In genomic region chr3:16810878-16811611, GRCm38 (mm10) we compare ENCODE assay signal across 14 mouse cellular contexts.
DNase-seq lines count a peak whose midpoint lies in the region; ATAC-seq and TF ChIP-seq lines count a peak whose summit lies in the region.
"Had no signal": no experiment of that assay in that cellular context is flagged by ENCODE, and none has a peak within 500 bp of the region (broad histone marks: within the 10 kb centered on the region; RNA-seq: fewer than 3 reads in every experiment).

No protein-coding gene starts in this region.

- H3K4me1 ChIP-seq in neural tube, embryonic 11.5 days (ENCODE audit: control insufficient read depth, insufficient read depth, low read length), result no peaks in the 10 kb centered on the region
- no peaks in the 10 kb centered on the region for H3K4me1 ChIP-seq in forebrain, postnatal 0 days (ENCODE audit: insufficient read depth)
- H3K4me1 ChIP-seq in midbrain, embryonic 11.5 days (ENCODE audit: control insufficient read depth, insufficient read depth, low read length), result no peaks in the 10 kb centered on the region
- no peaks in the 10 kb centered on the region for H3K4me1 ChIP-seq in neural tube, embryonic 15.5 days

- H3K27me3 ChIP-seq in neural tube, embryonic 11.5 days (ENCODE audit: control insufficient read depth, insufficient read depth, low read length), result no peaks in the 10 kb centered on the region
- H3K27me3 ChIP-seq in forebrain, postnatal 0 days (ENCODE audit: insufficient read depth, low read length), result no peaks in the 10 kb centered on the region
- no peaks in the 10 kb centered on the region for H3K27me3 ChIP-seq in midbrain, embryonic 11.5 days (ENCODE audit: control insufficient read depth, insufficient read depth, low read length)
- H3K27me3 ChIP-seq in neural tube, embryonic 15.5 days (replicated peaks), result no peaks in the 10 kb centered on the region

- no peak for TF ChIP-seq CTCF in forebrain, postnatal 0 days (IDR thresholded peaks at IDR 0.05; ENCODE audit: low read depth)

- H3K36me3 ChIP-seq in neural tube, embryonic 11.5 days (ENCODE audit: control insufficient read depth, insufficient read depth, low read length), result no peaks in the 10 kb centered on the region
- H3K36me3 ChIP-seq in forebrain, postnatal 0 days (ENCODE audit: insufficient read depth), result no peaks in the 10 kb centered on the region
- H3K36me3 ChIP-seq in midbrain, embryonic 11.5 days (ENCODE audit: control insufficient read depth, insufficient read depth, low read length), result no peaks in the 10 kb centered on the region
- H3K36me3 ChIP-seq in neural tube, embryonic 15.5 days, result no peaks in the 10 kb centered on the region
- H3K36me3 ChIP-seq: G1E had no signal

- no peak overlapping the region for H3K27ac ChIP-seq in neural tube, embryonic 11.5 days (ENCODE audit: low read depth, low read length)
- H3K27ac ChIP-seq in forebrain, postnatal 0 days (ENCODE audit: low read depth, low read length), result no peak overlapping the region
- H3K27ac ChIP-seq in midbrain, embryonic 11.5 days (ENCODE audit: low read depth, low read length), result no peak overlapping the region
- H3K27ac ChIP-seq in neural tube, embryonic 15.5 days (replicated peaks), result peak overlapping the region; percentile 10; the same call in 1 of the 2 replicates

- no peak overlapping the region for H3K9ac ChIP-seq in neural tube, embryonic 11.5 days (ENCODE audit: low read length)
- H3K9ac ChIP-seq in forebrain, postnatal 0 days, result no peak overlapping the region
- no peak overlapping the region for H3K9ac ChIP-seq in midbrain, embryonic 11.5 days (ENCODE audit: low read length)
- no peak overlapping the region for H3K9ac ChIP-seq in neural tube, embryonic 15.5 days (replicated peaks)

- DNase-seq in neural tube, embryonic 11.5 days (ENCODE audit: low spot score), result peak; percentile 19
- DNase-seq in neural tube, embryonic 10.5 days (ENCODE audit: extremely low spot score, low spot score), result no peak
- no peak for DNase-seq in forebrain, postnatal 0 days
- peak; percentile 82 for DNase-seq in midbrain, embryonic 11.5 days (ENCODE audit: low spot score, missing footprints)
- DNase-seq in urinary bladder, postnatal 10 days (ENCODE audit: low spot score), result no peak
- no peak for DNase-seq in right cerebral cortex, adult 2 months (ENCODE audit: low spot score in 2 of 2)
- no peak for DNase-seq in frontal cortex, postnatal 25 days (ENCODE audit: low spot score in 2 of 2)
- DNase-seq: cerebellum, adult 18-20 months; gastrocnemius, postnatal 14 days; heart, postnatal 10 days; lung, adult 2 months had no signal

- no peak for ATAC-seq in neural tube, embryonic 11.5 days (ENCODE audit: insufficient read depth, low FRiP score, low TSS enrichment)
- ATAC-seq in forebrain, postnatal 0 days, result peak; percentile 47; the same call in 1 of the 2 replicates
- ATAC-seq in midbrain, embryonic 11.5 days (ENCODE audit: low FRiP score), result peak; percentile 52; the same call in 1 of the 2 replicates
- peak; percentile 52; the same call in 1 of the 2 replicates for ATAC-seq in neural tube, embryonic 15.5 days (ENCODE audit: low FRiP score)

- 43% methylated on average over 3 of the region's 3 CpGs for WGBS in neural tube, embryonic 11.5 days
- 49% methylated on average over 3 of the region's 3 CpGs for WGBS in forebrain, postnatal 0 days
- 51% methylated on average over 3 of the region's 3 CpGs for WGBS in midbrain, embryonic 11.5 days
- WGBS in neural tube, embryonic 15.5 days, result 29% methylated on average over 3 of the region's 3 CpGs

- no peak overlapping the region for H3K4me2 ChIP-seq in neural tube, embryonic 11.5 days (ENCODE audit: low read depth)
- H3K4me2 ChIP-seq in forebrain, postnatal 0 days (ENCODE audit: low read depth), result no peak overlapping the region
- H3K4me2 ChIP-seq in midbrain, embryonic 11.5 days, result no peak overlapping the region
- no peak overlapping the region for H3K4me2 ChIP-seq in neural tube, embryonic 15.5 days

- no peak overlapping the region for H3K4me3 ChIP-seq in neural tube, embryonic 11.5 days (ENCODE audit: low read depth, low read length)
- H3K4me3 ChIP-seq in forebrain, postnatal 0 days (ENCODE audit: low read depth, low read length), result no peak overlapping the region
- H3K4me3 ChIP-seq in midbrain, embryonic 11.5 days (ENCODE audit: low read depth, low read length), result no peak overlapping the region
- no peak overlapping the region for H3K4me3 ChIP-seq in neural tube, embryonic 15.5 days (replicated peaks)
- H3K4me3 ChIP-seq: myocyte had no signal

- no peaks in the 10 kb centered on the region for H3K9me3 ChIP-seq in neural tube, embryonic 11.5 days (ENCODE audit: control insufficient read depth, low read length)
- H3K9me3 ChIP-seq in forebrain, postnatal 0 days (ENCODE audit: low read length), result no peaks in the 10 kb centered on the region
- no peaks in the 10 kb centered on the region for H3K9me3 ChIP-seq in midbrain, embryonic 11.5 days (ENCODE audit: control insufficient read depth, low read length)
- no peaks in the 10 kb centered on the region for H3K9me3 ChIP-seq in neural tube, embryonic 15.5 days (replicated peaks)
- H3K9me3 ChIP-seq: G1E had no signal

Comparison
In these comparisons a context has a peak if more than half of its experiments do, and no peak if none do; other contexts are left out.
1. DNase-seq: peak in neural tube, embryonic 11.5 days (single experiment) and midbrain, embryonic 11.5 days (single experiment); none in neural tube, embryonic 10.5 days (single experiment), forebrain, postnatal 0 days (single experiment), urinary bladder, postnatal 10 days (single experiment), right cerebral cortex, adult 2 months (0 of 2) and frontal cortex, postnatal 25 days (0 of 2).